Mouse (Mus musculus) myocyte (in vitro differentiated cells): Measurements from ENCODE around the gene Uchl5.

Source experiments
- CEBPB ChIP-seq: IDR thresholded peaks from 2 replicates; pipeline ENCODE4 v1.6.1; 2011; ENCODE audit warnings: mild to moderate bottlenecking, moderate library complexity; ENCODE audit not compliant: poor library complexity, insufficient read depth, severe bottlenecking
- MYOD1 ChIP-seq, 3 experiments: IDR thresholded peaks; one replicate each; pipeline ENCODE4 v1.6.1; 2011; ENCODE audit warnings: control low read depth in 2 of 3, low read depth in 2 of 3, mild to moderate bottlenecking in 2 of 3, moderate library complexity in 1 of 3; ENCODE audit not compliant: insufficient read length in 2 of 3, control insufficient read depth in 1 of 3
- POLR2A ChIP-seq: IDR thresholded peaks from one replicate; pipeline ENCODE4 v1.6.1; 2011; ENCODE audit warnings: low read depth, mild to moderate bottlenecking, control low read depth, moderate library complexity; ENCODE audit not compliant: insufficient read length
- TCF12 ChIP-seq: IDR thresholded peaks from one replicate; pipeline ENCODE4 v1.6.1; 2011; ENCODE audit warnings: mild to moderate bottlenecking, control low read depth; ENCODE audit not compliant: poor library complexity, insufficient read depth, severe bottlenecking
- USF1 ChIP-seq: IDR thresholded peaks from one replicate; pipeline ENCODE4 v1.6.1; 2011; ENCODE audit warnings: low read depth, mild to moderate bottlenecking, control low read depth, moderate library complexity

DNA sequence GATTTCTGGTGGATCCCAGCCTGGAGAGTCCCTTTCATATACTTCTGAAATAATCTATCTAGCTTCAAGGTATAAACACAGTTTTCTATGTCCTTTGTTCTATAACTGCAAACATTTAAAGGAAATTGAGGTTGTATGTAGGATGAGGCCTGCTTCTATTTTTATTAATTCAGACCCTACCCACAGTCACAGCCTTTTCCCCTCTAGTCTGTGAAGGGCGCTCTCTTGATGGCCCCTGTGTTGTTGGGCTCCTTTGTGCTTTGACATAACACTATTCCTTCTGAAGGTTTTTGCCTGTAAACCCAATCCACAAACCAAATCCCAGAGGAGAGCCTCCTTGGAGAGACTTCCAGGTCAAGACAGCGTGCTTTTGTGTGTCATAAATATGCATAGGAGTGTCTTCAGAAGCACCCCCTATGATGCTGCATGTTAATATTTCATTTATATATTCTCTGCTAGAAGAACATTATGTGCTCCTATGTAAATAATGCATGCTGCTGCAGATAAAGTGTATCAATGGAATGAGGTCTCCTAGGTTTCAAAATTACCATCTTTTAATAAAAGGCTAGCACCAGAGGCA lies 75.8 kb downstream of the Uchl5 start:
- TF ChIP-seq TCF12 (no peak), MYOD1 (IDR thresholded peaks at IDR 0.05; ENCODE audit: control insufficient read depth in 1 of 3, insufficient read length in 2 of 3, low read depth in 2 of 3) (no peak), CEBPB (no peak), USF1 (no peak), POLR2A (no peak)
